Mouse (Mus musculus) layer of hippocampus, adult 11-12 months (tissue): Measurements from ENCODE around the gene Rab3gap2.

ENCODE experiments used
- DNase-seq: peaks from one replicate; pipeline ENCODE4 v3.0.0; 2022; ENCODE audit warnings: low spot score

Gene Rab3gap2

GRCm38 (mm10) chr1:185203909-185204661 is at the start of gene Rab3gap2:
Rab3gap2 (plus strand) TSS chr1:185204117.
- DNase-seq: peak; percentile 99

- no peak for DNase-seq
These were observed 30.3 kb upstream of the Rab3gap2 start for GRCm38 (mm10) chr1:185173641-185174040.

- peak; percentile 21 for DNase-seq
These were observed 26.1 kb upstream of the Rab3gap2 start for GRCm38 (mm10) chr1:185177860-185178259.

GRCm38 (mm10) chr1:185183591-185184330 is 20.2 kb upstream of the Rab3gap2 start:
- DNase-seq: no peak

- no peak for DNase-seq
These were observed 18.4 kb upstream of the Rab3gap2 start for GRCm38 (mm10) chr1:185185556-185185955.

GRCm38 (mm10) chr1:185187135-185187785 is 16.7 kb upstream of the Rab3gap2 start:
- DNase-seq: peak; percentile 63

GRCm38 (mm10) chr1:185189901-185190300 is 14.0 kb upstream of the Rab3gap2 start:
- no peak for DNase-seq

- DNase-seq: no peak
These were observed 11.8 kb upstream of the Rab3gap2 start for GRCm38 (mm10) chr1:185192087-185192486.

GRCm38 (mm10) chr1:185193509-185193908 is 10.4 kb upstream of the Rab3gap2 start:
- DNase-seq: peak; percentile 48

- DNase-seq: no peak
These were observed 7.6 kb upstream of the Rab3gap2 start for GRCm38 (mm10) chr1:185196323-185196722.

- no peak for DNase-seq
These were observed 3.1 kb upstream of the Rab3gap2 start for GRCm38 (mm10) chr1:185200571-185201395.

- no peak for DNase-seq
These were observed 1.9 kb upstream of the Rab3gap2 start for GRCm38 (mm10) chr1:185201994-185202393.

GRCm38 (mm10) chr1:185203196-185203908 is 565 bp upstream of the Rab3gap2 start:
- peak; percentile 28 for DNase-seq

GRCm38 (mm10) chr1:185205090-185205489 is 1.2 kb downstream of the Rab3gap2 start:
- no peak for DNase-seq

- no peak for DNase-seq
These were observed 4.1 kb downstream of the Rab3gap2 start for GRCm38 (mm10) chr1:185207851-185208595.

- DNase-seq: no peak
These were observed 4.8 kb downstream of the Rab3gap2 start for GRCm38 (mm10) chr1:185208766-185209165.

GRCm38 (mm10) chr1:185209641-185210176 is 5.8 kb downstream of the Rab3gap2 start:
- DNase-seq: no peak

- no peak for DNase-seq
These were observed 12.4 kb downstream of the Rab3gap2 start for GRCm38 (mm10) chr1:185216360-185216759.

GRCm38 (mm10) chr1:185216762-185217161 is 12.8 kb downstream of the Rab3gap2 start:
- no peak for DNase-seq

- no peak for DNase-seq
These were observed 14.0 kb downstream of the Rab3gap2 start for GRCm38 (mm10) chr1:185217966-185218365.
